Mouse (Mus musculus) adrenal gland, postnatal 25 days (tissue): ENCODE results near the gene Paqr6. TPM values are rescaled to one million over a fixed set of nuclear protein-coding genes. Genes with fewer than 3 reads are reported as not detected.

Experiments used
- DNase-seq: peaks from one replicate; pipeline ENCODE4 v3.0.0; 2021; ENCODE audit warnings: mixed read lengths
- total RNA-seq: library from RNA; stranded (reverse); gene quantifications from 2 replicates; pipeline ENCODE4 v1.2.3, GENCODE M21; 2021

Gene Paqr6
- total RNA-seq, 1 experiment from 2014 or later, result 1.9 TPM

DNA sequence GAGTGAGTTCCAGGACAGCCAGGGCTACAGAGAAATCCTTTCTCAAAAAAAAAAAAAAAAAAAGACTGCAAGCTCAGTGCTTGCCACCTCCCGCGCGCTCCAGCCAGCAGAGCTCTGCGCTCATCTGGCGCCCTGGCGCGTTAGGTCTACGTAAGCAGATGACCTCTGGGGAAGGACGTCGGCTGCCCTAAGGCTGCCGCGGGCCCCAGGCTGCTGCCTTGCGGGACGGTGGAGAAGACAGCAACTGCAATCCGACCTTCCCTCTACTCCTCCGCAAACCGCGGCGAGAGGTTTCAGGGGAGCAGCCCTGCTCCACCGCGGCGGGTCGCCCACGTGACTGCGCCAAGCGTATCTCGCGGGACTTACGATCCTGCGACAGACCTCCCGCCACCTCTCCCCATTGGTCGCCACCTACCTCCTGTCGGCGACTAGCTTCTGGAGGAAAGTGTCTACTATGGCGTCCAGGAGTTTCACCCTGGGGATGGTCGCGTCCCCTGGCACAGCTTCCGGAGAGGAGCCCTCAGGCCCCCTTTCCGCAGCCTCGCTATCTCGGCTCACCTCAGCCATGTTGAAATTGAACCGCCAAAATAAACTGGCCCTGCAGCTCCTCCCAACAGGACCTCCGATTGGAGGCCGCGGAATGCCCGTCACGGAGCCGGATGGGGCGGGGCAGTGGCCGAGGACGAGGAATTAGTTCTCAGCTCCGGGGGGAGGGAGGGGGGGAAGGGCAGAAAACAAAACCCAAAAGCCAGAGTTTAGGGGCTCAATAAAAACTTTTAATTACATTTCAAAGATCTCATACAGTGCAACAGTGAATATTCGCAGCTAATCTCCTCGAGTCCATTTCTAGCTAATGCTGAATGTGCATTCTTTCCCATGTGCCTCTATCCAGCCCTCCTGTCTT is 45.6 kb downstream of the Paqr6 start, which contains the start of gene Pmf1:
Gene Pmf1, minus strand, starts transcription at position 591 of the 904 bp plus-strand sequence.
- DNase-seq, result peak; percentile 93

DNA sequence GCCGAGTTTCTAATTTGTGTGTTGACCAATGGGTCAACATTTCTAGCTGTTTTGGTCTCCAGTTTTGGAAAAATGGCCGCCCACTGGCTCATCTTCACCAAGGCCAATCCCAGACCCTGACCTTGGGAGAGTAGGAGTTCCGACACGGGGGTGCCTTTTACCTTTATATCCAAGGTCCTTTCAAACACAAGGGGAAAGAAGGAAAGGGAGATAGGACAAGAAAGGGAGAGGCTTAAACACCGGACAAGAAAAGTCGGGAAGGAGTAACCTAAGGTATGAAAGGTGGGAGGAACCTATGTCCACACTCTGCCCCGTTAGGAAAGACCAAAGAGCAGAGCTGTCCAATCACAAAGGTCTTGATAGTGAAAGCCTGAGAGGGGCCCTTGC is 46.3 kb downstream of the Paqr6 start:
- DNase-seq, result no peak

DNA sequence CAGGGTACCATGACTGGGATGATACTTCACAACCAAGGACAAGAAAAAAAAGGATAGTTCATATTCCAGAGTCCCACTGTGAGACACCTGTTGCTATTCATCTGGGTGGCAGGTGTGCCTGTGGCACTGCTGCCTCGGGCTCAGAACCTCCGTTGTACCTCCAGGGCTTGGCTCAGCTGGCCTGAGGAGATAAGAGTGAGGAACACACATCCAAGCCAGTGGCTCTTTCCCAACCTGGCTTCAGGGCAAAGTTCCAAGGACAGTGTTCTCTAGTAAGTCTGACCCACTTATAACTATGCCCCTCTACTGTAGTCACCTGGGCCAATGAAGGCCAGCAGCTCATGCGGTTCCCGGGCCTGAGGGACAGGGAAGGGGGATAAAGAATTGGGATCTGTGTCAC is 47.3 kb downstream of the Paqr6 start:
- DNase-seq, result no peak

DNA sequence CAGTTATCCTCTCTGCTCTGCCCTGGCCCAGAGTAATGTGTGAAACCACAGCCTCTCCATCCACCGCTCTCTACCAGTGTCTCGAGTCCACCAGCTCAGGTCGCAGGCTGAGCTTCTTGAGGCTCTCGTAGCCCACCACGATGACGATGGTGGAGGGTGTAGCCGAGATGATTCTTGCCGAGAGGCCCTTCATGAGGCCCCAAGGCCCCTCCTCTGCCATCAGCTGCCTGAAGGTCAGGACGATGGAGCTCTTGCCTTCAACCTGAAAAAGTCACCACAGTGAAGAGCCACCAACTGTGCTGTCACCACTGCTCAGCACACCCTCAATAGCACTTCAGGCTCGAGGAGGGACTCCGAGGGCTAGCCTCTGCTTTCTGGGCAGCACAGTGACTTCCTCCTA is 48.3 kb downstream of the Paqr6 start:
- no peak for DNase-seq

DNA sequence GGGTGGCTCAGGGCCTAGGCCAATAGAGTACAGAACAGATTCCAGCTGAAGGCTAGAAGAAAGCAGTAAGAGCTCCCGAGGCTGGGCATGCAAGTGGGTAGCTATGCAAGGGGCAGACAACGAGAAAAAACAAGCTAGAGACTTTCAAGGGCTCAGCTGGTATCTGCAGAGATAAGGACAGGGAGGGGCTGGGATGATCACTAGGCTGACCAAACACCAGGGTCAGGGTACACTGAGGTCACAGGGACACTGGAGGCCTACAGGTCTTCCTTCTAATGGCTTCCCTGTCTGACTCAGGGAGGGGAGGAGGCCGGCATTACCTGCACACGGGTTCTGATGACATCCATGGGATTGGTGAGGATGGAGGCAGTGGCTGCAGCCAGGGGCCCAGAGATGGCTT is 51.3 kb downstream of the Paqr6 start:
- DNase-seq, result no peak

DNA sequence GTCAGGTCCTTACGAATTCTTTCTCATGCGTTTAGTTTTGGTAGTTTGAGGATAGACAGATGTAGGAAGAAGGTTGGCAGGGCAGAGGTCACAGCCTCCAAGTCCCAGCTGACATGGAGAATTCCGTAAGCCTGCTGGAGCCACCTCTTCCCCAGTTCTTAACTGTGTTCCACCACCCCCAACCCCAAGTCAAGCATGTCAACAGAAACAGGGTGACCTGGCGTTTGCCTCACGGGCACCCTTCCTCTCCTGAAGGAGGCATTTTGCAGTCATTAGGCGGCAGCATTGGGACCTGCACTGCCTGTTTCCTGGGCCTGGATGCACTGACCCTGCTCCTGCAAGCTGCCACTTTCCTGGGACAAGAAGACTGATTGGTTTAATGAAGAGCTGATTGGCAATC is 53.6 kb downstream of the Paqr6 start:
- DNase-seq, result no peak

Other genes with a start within 250 kb of the Paqr6 start
- gene Mef2d, start 222.2 kb upstream of the Paqr6 start, total RNA-seq, result 104 TPM in 2 replicates
- 4.0 and 4.4 TPM in 2 replicates for gene Rhbg, start 109.9 kb upstream of the Paqr6 start, total RNA-seq
- 1.6 and 2.5 TPM in 2 replicates for gene Gm38392, start 77.4 kb upstream of the Paqr6 start, total RNA-seq
- gene Tsacc, start 67.6 kb upstream of the Paqr6 start, total RNA-seq, result 8.9 and 11.3 TPM in 2 replicates
- 277 and 284 TPM in 2 replicates for gene Cct3, start 67.5 kb upstream of the Paqr6 start, total RNA-seq
- 183 and 214 TPM in 2 replicates for gene Glmp, start 39.6 kb upstream of the Paqr6 start, total RNA-seq
- gene Tmem79, start 28.4 kb upstream of the Paqr6 start, total RNA-seq, result 6.6 and 7.8 TPM in 2 replicates
- 55.3 and 59.1 TPM in 2 replicates for gene Smg5, start 28.3 kb upstream of the Paqr6 start, total RNA-seq
- gene Bglap3, start 8.2 kb downstream of the Paqr6 start, total RNA-seq, result 0.79 and 2.3 TPM in 2 replicates
- 1.0 TPM in 1 of 2 replicates, not detected in the other for gene Bglap2, start 14.1 kb downstream of the Paqr6 start, total RNA-seq
- 4.3 TPM in 1 of 2 replicates, not detected in the other for gene Bglap, start 19.9 kb downstream of the Paqr6 start, total RNA-seq
- 34.9 and 41.2 TPM in 2 replicates for gene Pmf1, start 45.7 kb downstream of the Paqr6 start, total RNA-seq
- 42.9 and 45.9 TPM in 2 replicates for gene Slc25a44, start 60.6 kb downstream of the Paqr6 start, total RNA-seq
- 6.0 and 6.2 TPM in 2 replicates for gene Sema4a, start 96.6 kb downstream of the Paqr6 start, total RNA-seq
- 90.6 and 91.1 TPM in 2 replicates for gene Lmna, start 145.4 kb downstream of the Paqr6 start, total RNA-seq
- gene Mex3a, start 167.8 kb downstream of the Paqr6 start, total RNA-seq, result 3.3 and 3.5 TPM in 2 replicates
- gene Rab25, start 183.7 kb downstream of the Paqr6 start, total RNA-seq, result not detected in 2 replicates
- 148 and 150 TPM in 2 replicates for gene Lamtor2, start 188.5 kb downstream of the Paqr6 start, total RNA-seq
- 74.3 and 87.0 TPM in 2 replicates for gene Ubqln4, start 189.2 kb downstream of the Paqr6 start, total RNA-seq
- 199 and 214 TPM in 2 replicates for gene Ssr2, start 211.3 kb downstream of the Paqr6 start, total RNA-seq
- 35.4 and 35.9 TPM in 2 replicates for gene Arhgef2, start 241.4 kb downstream of the Paqr6 start, total RNA-seq